Mouse (Mus musculus) kidney, postnatal 25 days (tissue): ENCODE measurements at regions not wholly inside any gene's neighbourhood (a gene's known extent, or its start where the extent isn't known, plus 50 kb on each side); places are given as distances from the start of the nearest gene placed in this dataset.
A peak's percentile ranks its signal among the peaks of the same experiment; 100 is the strongest.

ENCODE experiments used
- DNase-seq, 2 experiments: peaks; one replicate each; pipeline ENCODE4 v3.0.0; 2021; ENCODE audit warnings: mixed read lengths in 2 of 2

GRCm38 (mm10) chr2:12034323-12034585 is 256.6 kb downstream of the Ankrd16 start:
- DNase-seq = no peak

DNA sequence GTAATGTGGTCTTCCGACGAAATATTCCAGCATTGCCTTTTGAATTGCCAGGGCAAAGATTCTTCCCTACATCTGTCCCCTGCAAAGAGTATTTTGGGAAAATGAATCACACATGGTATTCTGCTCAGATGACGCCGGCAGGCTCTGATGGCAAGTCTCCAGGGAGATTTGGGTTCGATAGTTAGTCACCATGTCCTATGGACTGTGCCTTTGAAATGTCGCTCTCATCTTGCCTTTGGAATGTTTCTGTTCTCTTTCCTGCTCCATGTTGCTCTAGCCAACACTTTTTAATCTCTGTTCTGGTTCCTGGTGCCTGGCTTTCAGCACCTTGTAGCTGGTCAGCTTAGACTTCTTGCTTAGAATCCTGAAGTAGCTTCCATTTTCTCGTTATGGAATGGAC is 252.3 kb downstream of the Itga8 start:
- no peak for DNase-seq

DNA sequence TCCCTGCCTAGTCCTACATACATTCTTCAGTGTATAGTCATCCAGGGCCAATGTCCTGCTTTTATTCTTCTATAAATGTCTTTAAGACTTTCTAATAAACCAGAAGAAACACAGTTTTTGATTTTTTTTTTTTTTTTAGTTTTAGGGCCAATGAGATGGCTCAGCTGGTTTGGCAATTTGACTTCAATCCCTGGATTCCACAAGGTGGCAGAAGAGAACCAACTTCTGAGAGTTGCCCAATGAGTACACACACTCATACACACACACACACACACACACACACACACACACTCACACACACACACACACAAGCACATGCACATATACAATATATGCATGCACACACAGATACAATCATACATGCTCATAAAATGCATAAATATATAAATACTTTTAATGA is 251.8 kb downstream of the Itga8 start:
- DNase-seq = peak in 1 of 2 experiments; percentile 51

- no peak for DNase-seq
Measured at GRCm38 (mm10) chr2:12053404-12054164, 248.1 kb downstream of the Itga8 start.

GRCm38 (mm10) chr2:12054165-12054500 is 247.6 kb downstream of the Itga8 start:
- no peak for DNase-seq
